Mouse (Mus musculus) spleen, postnatal 4 days (tissue): ENCODE data around the gene Elk4.

Experiments
- DNase-seq, 2 experiments: peaks; one replicate each; pipeline ENCODE4 v3.0.0; 2022; ENCODE audit warnings: low spot score in 2 of 2

Gene Elk4

GRCm38 (mm10) chr1:131983806-131984205, 23.6 kb upstream of the Elk4 start:
- DNase-seq, result no peak

- DNase-seq, result no peak
These were observed 20.0 kb upstream of the Elk4 start for GRCm38 (mm10) chr1:131987432-131987831.

- DNase-seq, result no peak
These were observed 17.9 kb upstream of the Elk4 start for GRCm38 (mm10) chr1:131989476-131989875.

GRCm38 (mm10) chr1:131990083-131990760, 17.2 kb upstream of the Elk4 start:
- no peak for DNase-seq

- DNase-seq, result no peak
These were observed 14.8 kb upstream of the Elk4 start for GRCm38 (mm10) chr1:131992561-131993001.

GRCm38 (mm10) chr1:131993169-131994040, 14.0 kb upstream of the Elk4 start:
- DNase-seq, result no peak

GRCm38 (mm10) chr1:131995062-131995461, 12.3 kb upstream of the Elk4 start:
- DNase-seq, result peak; percentile 73 to 87

- DNase-seq, result no peak
These were observed 6.9 kb upstream of the Elk4 start for GRCm38 (mm10) chr1:132000506-132000905.

- DNase-seq, result no peak
These were observed 5.5 kb upstream of the Elk4 start for GRCm38 (mm10) chr1:132001880-132002330.

- DNase-seq, result no peak
These were observed 4.3 kb upstream of the Elk4 start for GRCm38 (mm10) chr1:132003111-132003510.

GRCm38 (mm10) chr1:132003817-132004216, 3.6 kb upstream of the Elk4 start:
- no peak for DNase-seq

GRCm38 (mm10) chr1:132004574-132005180, 2.7 kb upstream of the Elk4 start:
- DNase-seq, result no peak

GRCm38 (mm10) chr1:132005466-132005865, 1.9 kb upstream of the Elk4 start:
- DNase-seq, result no peak

GRCm38 (mm10) chr1:132006046-132006445, 1.4 kb upstream of the Elk4 start:
- no peak for DNase-seq

- no peak for DNase-seq
These were observed 686 bp upstream of the Elk4 start for GRCm38 (mm10) chr1:132006721-132007120.

GRCm38 (mm10) chr1:132007828-132008827, 721 bp downstream of the Elk4 start:
- peak; percentile 90 to 96 for DNase-seq

GRCm38 (mm10) chr1:132008881-132009644, 1.7 kb downstream of the Elk4 start:
- DNase-seq, result no peak

- peak in 1 of 2 experiments; percentile 47 for DNase-seq
These were observed 3.5 kb downstream of the Elk4 start for GRCm38 (mm10) chr1:132010632-132011501.

- DNase-seq, result no peak
These were observed 4.4 kb downstream of the Elk4 start for GRCm38 (mm10) chr1:132011785-132012184.
